Mouse (Mus musculus): ENCODE results near the gene Hinfp. TPM values are rescaled to one million over a fixed set of nuclear protein-coding genes. Genes with fewer than 3 reads are reported as not detected.

Gene Hinfp
- total RNA-seq, 2 experiments from 2014 or later = 8.1 TPM

- DNase-seq = no peak
These were observed 46.5 kb downstream of the Hinfp start for GRCm38 (mm10) chr9:44259014-44259413.

- no peak for DNase-seq
These were observed 49.3 kb downstream of the Hinfp start for GRCm38 (mm10) chr9:44256213-44256612.

- DNase-seq = no peak
These were observed 50.3 kb downstream of the Hinfp start for GRCm38 (mm10) chr9:44255136-44255521.

- DNase-seq = no peak
These were observed 50.8 kb downstream of the Hinfp start for GRCm38 (mm10) chr9:44254508-44255135.

GRCm38 (mm10) chr9:44253441-44253840, 52.0 kb downstream of the Hinfp start:
- DNase-seq = no peak

GRCm38 (mm10) chr9:44251314-44251713, 54.2 kb downstream of the Hinfp start, which contains the start of gene Pdzd3:
TSS of gene Pdzd3 (minus strand) at chr9:44251471.
- DNase-seq = no peak

- no peak for DNase-seq
These were observed 55.0 kb downstream of the Hinfp start for GRCm38 (mm10) chr9:44250445-44250844.

GRCm38 (mm10) chr9:44249181-44250146, 56.0 kb downstream of the Hinfp start:
- peak; percentile 65 to 73 for DNase-seq

- no peak for DNase-seq
These were observed 57.6 kb downstream of the Hinfp start for GRCm38 (mm10) chr9:44247907-44248306.

- no peak for DNase-seq
These were observed 61.9 kb downstream of the Hinfp start for GRCm38 (mm10) chr9:44243621-44244020.

Small RNA genes within 50 kb of the gene (microRNA-seq; reads per million reads assigned to microRNA genes)
- gene Gm44335 = 0 reads per million in 2 experiments

Other genes starting within 250 kb of the Hinfp start
- gene Usp2, start 238.7 kb downstream of the Hinfp start, total RNA-seq (2021) = 10 to 100 TPM; 89.8 to 95.9 TPM
- not detected for gene Mfrp, start 203.9 kb downstream of the Hinfp start, total RNA-seq (2021)
- 1 to 10 TPM; 5.6 to 5.9 TPM for gene C1qtnf5, start 198.4 kb downstream of the Hinfp start, total RNA-seq (2021)
- gene Gm49380, start 192.2 kb downstream of the Hinfp start, total RNA-seq (2021) = under 1 TPM in 1 of 2 experiments, not detected in 1; 0.37 TPM
- gene Rnf26, start 192.2 kb downstream of the Hinfp start, total RNA-seq (2021) = 1 to 10 TPM; 5.9 to 6.0 TPM
- gene Mcam, start 171.2 kb downstream of the Hinfp start, total RNA-seq (2021) = 10 to 100 TPM; 31.0 to 38.6 TPM
- gene Cbl, start 71.6 kb downstream of the Hinfp start, total RNA-seq (2021) = 10 to 100 TPM; 18.0 to 18.5 TPM
- 1 to 10 TPM in 1 of 2 experiments, not detected in 1; 1.7 TPM for gene Ccdc153, start 65.0 kb downstream of the Hinfp start, total RNA-seq (2021)
- gene Pdzd3, start 54.2 kb downstream of the Hinfp start, total RNA-seq (2021) = 1 to 10 TPM; 4.6 to 5.4 TPM
- 10 to 100 TPM; 21.7 to 25.6 TPM for gene Nlrx1, start 37.1 kb downstream of the Hinfp start, total RNA-seq (2021)
- under 1 TPM; 0.30 to 0.85 TPM for gene Abcg4, start 17.1 kb downstream of the Hinfp start, total RNA-seq (2021)
- gene C2cd2l, start 14.6 kb upstream of the Hinfp start, total RNA-seq (2021) = 10 to 100 TPM; 13.7 to 19.6 TPM
- gene Dpagt1, start 20.3 kb upstream of the Hinfp start, total RNA-seq (2021) = 10 to 100 TPM; 17.8 to 18.2 TPM
- gene H2afx, start 29.0 kb upstream of the Hinfp start, total RNA-seq (2021) = 10 to 100 TPM; 10.7 TPM
- 10 to 100 TPM; 50.0 to 50.8 TPM for gene Hmbs, start 38.6 kb upstream of the Hinfp start, total RNA-seq (2021)
- 10 to 100 TPM; 14.4 to 18.3 TPM for gene Vps11, start 56.0 kb upstream of the Hinfp start, total RNA-seq (2021)
- gene Hyou1, start 73.8 kb upstream of the Hinfp start, total RNA-seq (2021) = 10 to 100 TPM; 46.6 to 65.5 TPM
- 10 to 100 TPM; 17.8 to 20.3 TPM for gene Slc37a4, start 91.2 kb upstream of the Hinfp start, total RNA-seq (2021)
- gene Rps25, start 101.5 kb upstream of the Hinfp start, total RNA-seq (2021) = 100 to 1,000 TPM; 788 to 877 TPM
- 10 to 100 TPM; 42.0 to 43.6 TPM for gene Trappc4, start 101.9 kb upstream of the Hinfp start, total RNA-seq (2021)
- 1 to 10 TPM; 5.0 to 6.0 TPM for gene Ccdc84, start 112.9 kb upstream of the Hinfp start, total RNA-seq (2021)
- gene Foxr1, start 135.5 kb upstream of the Hinfp start, total RNA-seq (2021) = not detected
- not detected for gene Upk2, start 149.3 kb upstream of the Hinfp start, total RNA-seq (2021)
- 10 to 100 TPM; 36.2 to 41.7 TPM for gene Bcl9l, start 177.2 kb upstream of the Hinfp start, total RNA-seq (2021)